Mouse (Mus musculus): Measurements from ENCODE around the gene Camta2. TPM values are rescaled to one million over a fixed set of nuclear protein-coding genes. Genes with fewer than 3 reads are reported as not detected.

The Camta2 gene
- polyA plus RNA-seq, 1 experiment from 2014 or later, result 17.0 TPM

- peaks cover 53% of the 10 kb centered on the region for H3K36me3 ChIP-seq
- 91% methylated on average over 3 of the region's 3 CpGs for WGBS
- H3K27ac ChIP-seq (replicated peaks), result no peak overlapping the region
- peaks cover 17% of the 10 kb centered on the region for H3K4me1 ChIP-seq
- no peak overlapping the region for H3K9ac ChIP-seq (replicated peaks)
- H3K27me3 ChIP-seq, result no peaks in the 10 kb centered on the region
- H3K4me3 ChIP-seq, result no peak overlapping the region
- no peak for ATAC-seq (replicated peaks)
- H3K4me2 ChIP-seq (replicated peaks), result no peak overlapping the region
- H3K9me3 ChIP-seq, result no peaks in the 10 kb centered on the region
Measured at GRCm38 (mm10) chr11:70706127-70706526, 18.2 kb upstream of the Camta2 start.

- H3K27me3 ChIP-seq, result no peaks in the 10 kb centered on the region
- H3K36me3 ChIP-seq, result peaks cover 39% of the 10 kb centered on the region
- H3K4me3 ChIP-seq, result no peak overlapping the region
- no peak overlapping the region for H3K9ac ChIP-seq (replicated peaks)
- ATAC-seq (replicated peaks), result no peak
- peaks cover 27% of the 10 kb centered on the region for H3K4me1 ChIP-seq
- WGBS, result 82% methylated on average over 6 of the region's 6 CpGs
- H3K9me3 ChIP-seq, result no peaks in the 10 kb centered on the region
- no peak overlapping the region for H3K27ac ChIP-seq (replicated peaks)
- no peak overlapping the region for H3K4me2 ChIP-seq (replicated peaks)
Measured at GRCm38 (mm10) chr11:70702781-70703180, 14.9 kb upstream of the Camta2 start.

GRCm38 (mm10) chr11:70701984-70702733 lies 14.3 kb upstream of the Camta2 start:
- ATAC-seq (replicated peaks), result no peak
- H3K9me3 ChIP-seq, result no peaks in the 10 kb centered on the region
- H3K36me3 ChIP-seq, result peaks cover 33% of the 10 kb centered on the region
- peak overlapping the region; percentile 92; the same call in 1 of the 2 replicates for H3K9ac ChIP-seq (replicated peaks)
- peak overlapping the region; percentile 84; the same call in 1 of the 2 replicates for H3K4me2 ChIP-seq (replicated peaks)
- WGBS, result 80% methylated on average over 6 of the region's 6 CpGs
- H3K4me1 ChIP-seq, result peaks cover 27% of the 10 kb centered on the region
- H3K27me3 ChIP-seq, result no peaks in the 10 kb centered on the region
- 0 out of 2 replicates have a peak overlapping the region, but pooled peaks have one; percentile 96 for H3K4me3 ChIP-seq
- H3K27ac ChIP-seq (replicated peaks), result no peak overlapping the region

- peak overlapping the region; percentile 84 for H3K4me2 ChIP-seq (replicated peaks)
- ATAC-seq (replicated peaks), result no peak
- H3K4me1 ChIP-seq, result peaks cover 27% of the 10 kb centered on the region
- H3K9ac ChIP-seq (replicated peaks), result peak overlapping the region; percentile 92
- no peaks in the 10 kb centered on the region for H3K27me3 ChIP-seq
- peak overlapping the region; percentile 96 for H3K4me3 ChIP-seq
- H3K27ac ChIP-seq (replicated peaks), result peak overlapping the region; percentile 91; the same call in 1 of the 2 replicates
- peaks cover 26% of the 10 kb centered on the region for H3K36me3 ChIP-seq
- WGBS, result 16% methylated on average over 10 of the region's 10 CpGs
- no peaks in the 10 kb centered on the region for H3K9me3 ChIP-seq
Measured at GRCm38 (mm10) chr11:70701221-70701955, 13.5 kb upstream of the Camta2 start.

GRCm38 (mm10) chr11:70700613-70701012 lies 12.7 kb upstream of the Camta2 start:
- Histone ChIP-seq H3K27ac (replicated peaks) (peak overlapping the region; percentile 91), H3K9ac (replicated peaks) (peak overlapping the region; percentile 92), H3K4me2 (replicated peaks) (peak overlapping the region; percentile 84), H3K4me3 (peak overlapping the region; percentile 96), H3K9me3 (no peaks in the 10 kb centered on the region), H3K36me3 (peaks cover 18% of the 10 kb centered on the region), H3K4me1 (peaks cover 27% of the 10 kb centered on the region), H3K27me3 (no peaks in the 10 kb centered on the region)
- ATAC-seq (replicated peaks), result peak; percentile 53
- under 1% methylated on average over 34 of the region's 34 CpGs for WGBS

- Histone ChIP-seq H3K4me1 (peaks cover 27% of the 10 kb centered on the region), H3K36me3 (peaks cover 13% of the 10 kb centered on the region; the same call in 1 of the 2 replicates), H3K4me3 (peak within 1 kb of the TSS; percentile 96), H3K9me3 (no peaks in the 10 kb centered on the region), H3K9ac (replicated peaks) (peak within 1 kb of the TSS; percentile 92), H3K27ac (replicated peaks) (peak within 1 kb of the TSS; percentile 91), H3K27me3 (no peaks in the 10 kb centered on the region), H3K4me2 (replicated peaks) (peak within 1 kb of the TSS; percentile 84)
- peak; percentile 96 for ATAC-seq (replicated peaks)
- WGBS, result under 1% methylated on average over 68 of the region's 69 CpGs
Measured at GRCm38 (mm10) chr11:70699722-70700556, 12.0 kb upstream of the Camta2 start, which contains the start of the genes Inca1 and Kif1c. TSS of gene Inca1 (minus strand) at chr11:70700155. TSS of gene Kif1c (plus strand) at chr11:70700548.

- Histone ChIP-seq H3K9me3 (no peaks in the 10 kb centered on the region), H3K4me2 (replicated peaks) (no peak overlapping the region), H3K27me3 (no peaks in the 10 kb centered on the region), H3K9ac (replicated peaks) (no peak overlapping the region), H3K36me3 (0 out of 2 replicates have a peak, but pooled peaks cover 5% of the 10 kb centered on the region), H3K27ac (replicated peaks) (no peak overlapping the region), H3K4me3 (no peak overlapping the region), H3K4me1 (peaks cover 27% of the 10 kb centered on the region)
- no peak for ATAC-seq (replicated peaks)
- 74% methylated on average over 2 of the region's 2 CpGs for WGBS
Measured at GRCm38 (mm10) chr11:70699051-70699450, 11.1 kb upstream of the Camta2 start.

GRCm38 (mm10) chr11:70697376-70697775 lies 9.5 kb upstream of the Camta2 start:
- peaks cover 23% of the 10 kb centered on the region for H3K4me1 ChIP-seq
- WGBS, result 73% methylated on average over 3 of the region's 3 CpGs
- ATAC-seq (replicated peaks), result no peak

GRCm38 (mm10) chr11:70693504-70693903 lies 5.6 kb upstream of the Camta2 start:
- 70% methylated on average over 3 of the region's 3 CpGs for WGBS
- Histone ChIP-seq H3K4me2 (replicated peaks) (no peak overlapping the region), H3K4me3 (no peak overlapping the region), H3K9ac (replicated peaks) (no peak overlapping the region), H3K27me3 (no peaks in the 10 kb centered on the region), H3K9me3 (no peaks in the 10 kb centered on the region), H3K27ac (replicated peaks) (no peak overlapping the region), H3K4me1 (peaks cover 5% of the 10 kb centered on the region), H3K36me3 (no peaks in the 10 kb centered on the region)
- ATAC-seq (replicated peaks), result no peak

More at GRCm38 (mm10) chr11:70697376-70697775, 9.5 kb upstream of the Camta2 start:
- H3K4me2 ChIP-seq (replicated peaks), result no peak overlapping the region
- H3K9ac ChIP-seq (replicated peaks), result no peak overlapping the region
- no peak overlapping the region for H3K4me3 ChIP-seq
- no peaks in the 10 kb centered on the region for H3K36me3 ChIP-seq
- H3K9me3 ChIP-seq, result no peaks in the 10 kb centered on the region
- no peaks in the 10 kb centered on the region for H3K27me3 ChIP-seq
- no peak overlapping the region for H3K27ac ChIP-seq (replicated peaks)

GRCm38 (mm10) chr11:70689578-70689977 lies 1.7 kb upstream of the Camta2 start:
- no peak overlapping the region for H3K4me2 ChIP-seq (replicated peaks)
- peaks cover 22% of the 10 kb centered on the region for H3K4me1 ChIP-seq
- peaks cover 6% of the 10 kb centered on the region; the same call in 1 of the 2 replicates for H3K36me3 ChIP-seq
- H3K9me3 ChIP-seq, result no peaks in the 10 kb centered on the region
- H3K4me3 ChIP-seq, result no peak overlapping the region
- H3K27me3 ChIP-seq, result no peaks in the 10 kb centered on the region
- 40% methylated on average over 4 of the region's 4 CpGs for WGBS
- H3K9ac ChIP-seq (replicated peaks), result no peak overlapping the region
- no peak overlapping the region for H3K27ac ChIP-seq (replicated peaks)
- no peak for ATAC-seq (replicated peaks)

GRCm38 (mm10) chr11:70688372-70688771 lies 467 bp upstream of the Camta2 start:
- WGBS, result 11% methylated on average over 8 of the region's 8 CpGs
- H3K9me3 ChIP-seq, result no peaks in the 10 kb centered on the region
- peak overlapping the region; percentile 85 for H3K4me2 ChIP-seq (replicated peaks)
- peak overlapping the region; percentile 87 for H3K9ac ChIP-seq (replicated peaks)
- H3K27ac ChIP-seq (replicated peaks), result peak overlapping the region; percentile 91
- peaks cover 22% of the 10 kb centered on the region for H3K4me1 ChIP-seq
- H3K4me3 ChIP-seq, result peak overlapping the region; percentile 90
- no peaks in the 10 kb centered on the region for H3K27me3 ChIP-seq
- no peak for ATAC-seq (replicated peaks)
- peaks cover 18% of the 10 kb centered on the region for H3K36me3 ChIP-seq

Measured in forebrain, embryonic 15.5 days (tissue).